Mouse (Mus musculus): Measurements from ENCODE around the gene Nsd1. TPM values are rescaled to one million over a fixed set of nuclear protein-coding genes. Genes with fewer than 3 reads are reported as not detected.
A peak's percentile ranks its signal among the peaks of the same experiment; 100 is the strongest.
"Not testable (repeated sequence)": the region's sequence is repeated elsewhere in the genome, so short reads cannot be mapped to it uniquely, and the experiment has no call there.

Nsd1 gene
- 10 to 100 TPM; 75.4 to 89.6 TPM for total RNA-seq (2021)
- long read RNA-seq, experiment 1, partial matches to known transcripts, result 11 of 35 reads
- long read RNA-seq, experiment 1, other reads (novel, unspliced or antisense), result 23 of 35 reads
- long read RNA-seq, experiment 2, partial matches to known transcripts, result 10 of 31 reads
- long read RNA-seq, experiment 2, other reads (novel, unspliced or antisense), result 20 of 31 reads

DNA sequence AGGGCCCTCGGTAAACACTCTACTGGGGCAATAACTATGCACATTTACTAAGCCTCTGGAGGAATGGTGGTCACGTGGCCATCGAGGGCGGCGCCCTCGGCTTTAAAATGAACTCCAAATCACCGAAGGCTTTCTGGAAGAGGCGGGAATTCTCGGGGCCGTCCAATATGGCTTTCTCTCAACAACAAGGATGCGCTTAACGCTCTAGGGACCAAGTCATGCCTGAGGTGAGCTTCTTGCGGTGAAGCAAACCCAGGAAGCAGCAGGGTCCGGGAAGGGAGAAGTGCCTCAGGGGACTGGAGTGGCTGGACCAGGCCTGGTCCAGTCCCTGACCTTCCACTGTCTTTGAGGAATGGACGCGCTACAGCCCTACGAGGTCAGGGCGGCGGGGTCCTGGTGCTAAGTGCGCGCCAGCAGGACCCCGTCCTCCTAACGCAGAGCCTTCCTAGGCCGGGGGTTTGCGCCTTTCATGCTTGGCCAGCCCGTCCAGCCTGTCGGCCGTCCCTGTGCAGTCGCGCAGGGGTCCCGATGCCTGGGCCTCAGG lies at the start of gene Nsd1:
Gene Nsd1 (plus strand): TSS at position 134 of the 544 bp plus-strand sequence.
- no peak for DNase-seq

DNA sequence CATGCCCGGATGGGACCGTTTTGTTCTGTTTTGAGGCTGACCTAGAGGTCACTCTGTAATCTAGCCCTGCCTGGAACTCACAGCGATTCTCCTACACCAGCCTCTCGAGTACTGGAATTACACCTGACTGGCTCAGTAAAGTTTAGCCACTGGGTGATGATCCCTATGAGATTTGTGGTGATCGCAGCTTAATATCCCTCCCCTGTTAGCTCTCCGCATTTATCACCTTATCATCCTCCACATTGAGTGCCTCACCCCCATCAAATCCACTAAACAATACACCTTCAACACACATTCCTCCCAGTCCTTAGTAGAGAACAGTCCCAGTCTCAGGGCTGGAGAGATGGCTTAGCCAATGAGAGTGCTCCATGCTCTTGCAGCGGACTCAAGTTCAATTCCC lies 47.2 kb upstream of the Nsd1 start:
- no peak for DNase-seq

DNA sequence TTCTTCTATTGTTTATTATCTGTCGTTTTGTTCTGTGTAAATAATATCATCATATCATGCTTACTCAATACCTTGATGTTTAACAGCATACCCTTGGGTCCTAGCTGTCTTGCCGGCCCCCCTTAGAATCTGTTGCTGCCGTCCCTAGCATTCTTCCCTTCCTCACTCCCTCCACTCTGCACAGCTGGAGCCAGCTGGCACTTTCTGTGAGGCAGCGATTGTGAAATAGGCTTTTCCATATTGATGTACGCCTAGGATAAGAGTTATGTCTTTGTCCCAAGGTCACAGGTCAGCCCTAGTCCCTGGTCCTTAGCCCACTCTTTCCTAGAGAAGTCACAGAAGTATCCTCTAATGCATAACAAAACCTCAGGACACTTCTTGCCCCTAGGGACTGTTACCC lies 46.0 kb upstream of the Nsd1 start:
- no peak for DNase-seq

DNA sequence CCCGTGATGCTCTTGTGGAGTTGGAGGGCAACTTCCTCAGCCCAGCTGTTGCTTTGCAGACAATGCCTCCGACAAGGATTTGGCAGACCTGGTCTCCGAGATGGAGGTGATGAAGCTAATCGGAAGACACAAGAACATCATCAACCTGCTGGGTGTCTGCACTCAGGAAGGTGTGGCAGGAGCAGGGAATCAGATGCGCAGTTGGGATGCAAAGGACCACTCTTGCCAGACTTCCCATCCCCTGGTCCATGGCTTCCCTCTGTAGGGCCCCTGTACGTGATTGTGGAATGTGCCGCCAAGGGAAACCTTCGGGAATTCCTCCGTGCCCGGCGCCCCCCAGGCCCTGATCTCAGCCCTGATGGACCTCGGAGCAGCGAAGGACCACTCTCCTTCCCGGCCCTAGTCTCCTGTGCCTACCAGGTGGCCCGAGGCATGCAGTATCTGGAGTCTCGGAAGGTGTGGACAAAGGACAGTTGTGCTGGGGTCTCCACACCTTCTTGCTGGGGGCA lies 43.7 kb upstream of the Nsd1 start:
- no peak for DNase-seq

DNA sequence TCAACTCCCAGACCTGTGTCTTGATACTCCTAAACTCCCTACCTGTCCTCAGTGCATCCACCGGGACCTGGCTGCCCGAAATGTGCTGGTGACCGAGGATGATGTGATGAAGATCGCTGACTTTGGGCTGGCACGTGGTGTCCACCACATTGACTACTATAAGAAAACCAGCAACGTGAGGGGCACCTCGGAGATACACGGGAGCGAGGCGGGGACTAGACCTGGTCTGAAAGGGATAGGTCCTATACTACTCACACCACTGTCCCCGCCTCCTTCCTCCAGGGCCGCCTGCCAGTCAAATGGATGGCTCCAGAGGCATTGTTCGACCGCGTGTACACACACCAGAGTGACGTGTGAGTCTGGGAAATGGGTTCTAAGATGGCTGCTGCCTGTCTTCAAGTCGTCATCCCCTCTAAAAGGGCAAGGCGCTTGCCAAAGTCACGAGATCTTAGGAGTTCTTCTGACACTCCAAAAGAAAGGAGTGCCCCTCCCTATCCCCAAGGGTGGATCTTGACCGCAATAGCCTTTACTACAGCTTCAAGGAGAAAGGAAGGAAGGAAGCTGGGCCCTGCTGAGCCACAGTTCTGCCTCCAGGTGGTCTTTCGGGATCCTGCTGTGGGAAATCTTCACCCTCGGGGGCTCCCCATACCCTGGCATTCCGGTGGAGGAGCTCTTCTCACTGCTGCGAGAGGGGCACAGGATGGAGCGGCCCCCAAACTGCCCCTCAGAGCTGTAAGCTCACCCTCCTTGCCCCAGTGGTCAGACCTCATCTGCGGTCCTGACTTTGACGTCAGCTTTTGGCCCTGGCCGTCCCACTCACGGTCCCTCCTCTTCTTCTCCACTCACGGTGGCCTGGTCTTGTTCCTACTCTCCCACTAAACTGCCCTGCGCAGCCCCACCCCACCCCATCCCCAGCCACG lies 42.5 kb upstream of the Nsd1 start:
- no peak for DNase-seq

DNA sequence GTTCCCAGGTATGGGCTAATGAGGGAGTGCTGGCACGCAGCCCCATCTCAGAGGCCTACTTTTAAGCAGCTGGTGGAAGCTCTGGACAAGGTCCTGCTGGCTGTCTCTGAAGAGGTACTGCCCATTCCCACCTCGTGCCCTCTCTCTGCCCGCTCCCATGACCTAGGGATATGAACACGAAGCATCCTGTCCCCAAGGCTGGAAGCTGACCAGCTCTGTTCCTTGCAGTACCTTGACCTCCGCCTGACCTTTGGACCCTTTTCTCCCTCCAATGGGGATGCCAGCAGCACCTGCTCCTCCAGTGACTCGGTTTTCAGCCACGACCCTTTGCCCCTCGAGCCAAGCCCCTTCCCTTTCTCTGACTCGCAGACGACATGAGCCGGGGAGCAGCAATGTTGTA lies 41.8 kb upstream of the Nsd1 start:
- DNase-seq, result no peak

DNA sequence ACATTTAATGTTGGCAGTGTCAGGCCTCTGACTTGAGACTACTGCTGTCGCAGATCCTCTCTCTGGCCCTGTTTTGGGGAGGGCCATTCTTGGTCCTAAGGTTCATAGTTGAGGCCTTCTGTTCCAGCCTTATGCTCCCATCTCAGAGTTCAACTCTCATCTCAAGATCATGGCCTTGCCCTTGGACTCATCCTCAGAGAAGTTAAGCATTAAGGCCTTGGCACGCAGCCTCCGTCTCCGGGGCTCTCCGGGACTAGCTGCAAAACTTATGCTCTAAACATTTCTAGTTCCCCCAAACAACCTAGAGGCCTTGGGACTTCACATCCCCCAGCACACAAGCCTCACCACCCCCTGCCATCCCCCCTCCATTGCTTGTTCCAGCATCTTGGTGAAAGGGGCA lies 41.3 kb upstream of the Nsd1 start:
- DNase-seq, result no peak

DNA sequence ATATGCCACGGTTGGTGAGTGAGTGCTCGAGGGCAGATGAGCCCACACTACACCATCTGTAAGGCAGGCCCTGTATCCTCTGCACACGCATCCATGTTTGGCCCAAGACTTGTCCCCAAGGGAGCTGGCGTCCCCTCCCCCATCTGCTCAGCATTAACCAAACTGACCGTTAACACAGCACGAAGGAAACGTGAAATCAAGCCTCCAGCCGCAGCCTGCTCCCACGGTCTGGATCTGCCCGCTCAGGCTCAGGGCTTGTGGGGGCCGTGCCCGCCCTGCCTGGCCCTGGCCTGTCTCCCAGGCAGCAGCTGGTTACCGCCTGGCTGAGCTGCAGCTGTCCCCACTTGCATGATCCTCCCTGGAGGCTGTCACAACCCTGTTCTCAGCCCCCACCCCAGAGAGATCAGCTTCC lies 40.6 kb upstream of the Nsd1 start:
- peak; percentile 76 for DNase-seq

DNA sequence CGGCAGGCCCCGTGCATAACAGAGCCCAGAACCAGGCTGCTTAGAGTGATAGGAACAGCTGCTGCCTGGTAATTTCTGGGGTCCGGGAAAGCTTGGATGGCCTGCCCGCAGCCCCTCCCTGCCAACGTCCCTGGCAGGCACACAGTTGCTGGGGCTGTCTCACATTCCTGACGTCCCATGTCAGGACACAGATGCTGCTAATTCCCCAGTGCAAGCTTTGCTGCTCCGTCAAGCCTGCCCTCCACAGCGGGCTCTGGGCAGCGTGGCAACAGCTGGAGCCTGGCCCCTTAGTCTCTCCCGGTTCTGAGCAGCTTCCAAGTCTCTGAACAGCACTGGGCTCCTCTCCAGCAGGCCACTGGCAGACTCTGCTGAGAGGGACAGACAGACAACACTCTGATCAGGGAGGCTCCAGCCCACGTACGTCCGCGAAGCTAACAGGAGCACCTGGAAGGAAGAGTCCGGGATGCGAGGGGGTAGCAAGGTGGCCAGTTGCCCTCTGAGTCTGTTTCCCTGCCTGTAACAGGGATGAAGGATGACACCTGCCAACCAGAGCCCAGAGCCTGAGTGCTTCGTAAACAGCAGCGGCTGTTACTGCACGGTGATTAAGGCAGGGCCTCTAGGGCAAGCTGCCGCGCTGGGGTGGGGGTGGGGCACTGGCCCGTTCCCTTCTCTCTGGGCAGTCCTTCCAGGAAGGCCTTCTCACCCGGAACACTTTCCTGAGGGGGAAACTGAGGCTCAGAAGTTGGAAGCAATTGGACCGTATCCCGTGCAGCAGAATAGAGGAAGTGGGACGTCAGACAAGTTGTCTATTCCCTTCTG lies 37.9 kb upstream of the Nsd1 start:
- DNase-seq, result peak; percentile 72

DNA sequence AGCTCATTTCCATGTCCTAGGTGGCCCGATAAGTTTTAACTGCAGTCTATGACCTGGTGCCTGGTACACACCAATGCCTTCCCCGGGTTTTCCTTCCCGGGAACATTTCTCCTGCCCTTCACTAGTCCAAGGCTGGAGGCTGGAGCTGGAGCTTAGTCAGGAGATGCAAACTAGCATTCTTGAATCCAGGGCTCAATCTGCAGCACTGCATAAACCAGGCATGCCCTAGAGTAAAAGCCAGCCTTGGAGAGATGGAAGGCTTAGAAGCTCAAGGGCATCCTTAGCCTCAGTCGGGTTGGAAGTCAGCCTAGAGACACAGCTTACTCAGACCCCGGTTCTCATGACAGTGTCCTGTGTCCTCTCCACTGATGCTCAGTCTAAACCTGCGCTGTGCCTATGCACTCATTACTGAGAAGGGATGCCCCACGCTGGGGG lies 37.2 kb upstream of the Nsd1 start:
- no peak for DNase-seq

DNA sequence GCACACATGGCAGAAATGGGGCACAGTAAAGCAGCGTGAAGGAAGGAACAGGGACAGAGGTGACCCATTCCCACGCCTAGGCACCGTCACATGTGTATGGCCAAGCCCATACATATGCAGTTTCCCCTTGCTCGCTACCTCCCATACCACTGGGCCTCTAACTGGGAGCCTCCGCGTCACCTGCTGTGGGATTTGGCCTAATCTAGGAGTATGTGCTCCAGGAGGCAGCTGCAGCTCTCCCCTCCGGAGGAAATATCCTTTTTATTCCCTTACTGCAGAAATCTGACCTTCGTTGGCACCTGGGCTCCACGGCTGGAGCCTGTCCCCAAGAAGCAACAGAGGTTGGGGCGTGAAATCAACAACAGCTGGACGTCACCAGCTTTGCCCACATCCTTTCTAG lies 35.2 kb upstream of the Nsd1 start:
- DNase-seq, result no peak

DNA sequence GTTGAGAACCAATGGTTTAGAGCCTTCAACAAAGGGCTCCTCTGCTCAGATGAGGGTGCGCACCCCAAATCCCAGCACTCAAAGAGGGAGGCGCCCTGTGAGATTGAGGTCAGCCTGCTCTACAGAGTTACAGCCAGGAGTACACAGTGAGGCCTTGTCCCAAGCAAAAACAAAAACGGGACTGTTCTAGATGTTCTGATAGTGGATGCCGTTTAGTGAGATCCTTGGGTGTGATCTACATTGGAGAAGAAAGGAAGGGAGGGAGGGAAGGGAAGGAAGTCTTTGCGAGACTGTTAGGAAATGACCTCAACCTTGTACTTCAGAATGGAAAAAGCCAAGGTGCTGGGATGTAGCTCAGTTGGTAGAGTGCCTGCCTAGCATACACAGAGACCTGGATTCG lies 33.3 kb upstream of the Nsd1 start:
- DNase-seq, result no peak

DNA sequence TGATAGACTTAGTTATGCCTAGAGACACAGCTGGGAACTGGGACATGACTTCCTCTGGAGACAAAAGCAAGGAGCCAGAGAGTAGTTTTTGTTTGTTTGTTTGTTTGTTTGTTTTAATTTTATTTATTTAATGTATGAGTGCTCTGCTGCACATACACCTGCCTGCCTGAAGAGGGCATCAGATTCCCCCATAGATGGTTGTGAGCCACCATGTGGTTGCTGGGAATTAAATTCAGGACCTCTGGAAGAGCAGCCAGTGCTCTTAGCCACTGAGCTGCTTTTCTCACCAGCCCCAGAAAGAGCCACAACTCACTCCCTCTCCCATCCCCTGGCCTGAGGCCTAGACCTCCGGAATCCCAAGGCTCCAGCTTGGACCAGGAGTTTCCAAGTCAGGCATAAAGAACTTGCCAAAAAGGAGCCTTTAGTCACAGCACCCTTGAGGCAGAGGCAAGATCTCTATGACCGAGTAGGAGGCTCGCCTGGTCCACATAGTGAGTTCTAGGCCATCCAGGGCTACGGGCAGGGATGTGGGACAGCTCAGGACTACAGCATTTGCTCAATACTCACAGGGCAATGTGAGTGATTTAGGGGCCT lies 31.6 kb upstream of the Nsd1 start:
- no peak for DNase-seq

DNA sequence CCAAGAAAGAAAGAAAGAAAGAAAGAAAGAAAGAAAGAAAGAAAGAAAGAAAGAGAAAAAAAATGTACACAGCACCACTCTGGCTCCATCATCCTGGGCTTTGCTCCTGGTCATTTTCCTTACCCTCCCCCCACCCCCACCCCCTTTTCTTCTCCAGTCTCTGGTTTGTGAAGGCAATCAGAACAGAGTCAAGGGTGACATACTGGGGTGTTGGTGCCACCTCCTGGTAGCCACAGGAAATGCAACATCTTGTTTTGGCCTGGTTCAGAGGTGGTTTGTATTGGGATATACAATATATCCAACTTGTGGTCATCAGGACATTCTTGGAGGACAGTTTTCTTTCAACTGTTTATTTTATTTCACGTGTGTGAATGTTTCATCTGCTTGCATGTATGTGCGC lies 31.0 kb upstream of the Nsd1 start:
- DNase-seq, result peak; percentile 68

DNA sequence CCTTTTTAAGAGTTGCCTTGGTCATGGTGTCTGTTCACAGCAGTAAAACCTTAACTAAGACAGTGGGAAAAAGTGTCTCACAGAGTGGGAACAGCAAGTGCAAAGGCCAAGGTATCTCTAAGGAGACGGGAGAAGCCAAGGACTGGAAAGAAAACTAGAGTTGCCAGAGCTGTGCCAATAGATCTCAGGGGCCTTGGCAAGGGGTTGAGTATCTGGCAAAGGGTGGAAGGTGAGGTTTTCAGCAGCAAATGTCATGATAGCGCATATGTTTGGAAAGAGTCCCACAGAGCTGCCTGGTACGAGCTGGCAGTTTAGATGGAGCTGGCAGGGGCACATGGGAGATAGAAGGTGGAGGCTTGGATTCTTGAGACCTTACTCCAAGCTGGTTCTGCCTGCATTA lies 30.0 kb upstream of the Nsd1 start:
- no peak for DNase-seq

DNA sequence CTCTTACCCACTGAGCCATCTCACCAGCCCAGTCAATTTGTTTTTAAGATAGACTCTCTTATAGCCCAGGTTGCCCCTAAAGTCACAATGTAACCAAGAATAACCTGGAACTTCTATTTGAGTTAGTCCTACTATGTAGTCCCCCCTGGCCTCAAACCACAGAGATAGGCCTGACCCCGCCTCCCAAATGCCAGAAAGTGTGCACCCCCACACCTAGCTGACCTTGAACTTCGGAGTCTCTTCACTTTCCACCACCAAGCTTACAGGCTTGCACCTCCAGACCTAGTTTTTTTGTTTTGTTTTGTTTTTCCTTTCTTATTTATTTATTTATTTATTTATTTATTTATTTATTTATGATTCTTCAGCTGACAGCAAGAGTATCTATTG lies 27.8 kb upstream of the Nsd1 start:
- no peak for DNase-seq

DNA sequence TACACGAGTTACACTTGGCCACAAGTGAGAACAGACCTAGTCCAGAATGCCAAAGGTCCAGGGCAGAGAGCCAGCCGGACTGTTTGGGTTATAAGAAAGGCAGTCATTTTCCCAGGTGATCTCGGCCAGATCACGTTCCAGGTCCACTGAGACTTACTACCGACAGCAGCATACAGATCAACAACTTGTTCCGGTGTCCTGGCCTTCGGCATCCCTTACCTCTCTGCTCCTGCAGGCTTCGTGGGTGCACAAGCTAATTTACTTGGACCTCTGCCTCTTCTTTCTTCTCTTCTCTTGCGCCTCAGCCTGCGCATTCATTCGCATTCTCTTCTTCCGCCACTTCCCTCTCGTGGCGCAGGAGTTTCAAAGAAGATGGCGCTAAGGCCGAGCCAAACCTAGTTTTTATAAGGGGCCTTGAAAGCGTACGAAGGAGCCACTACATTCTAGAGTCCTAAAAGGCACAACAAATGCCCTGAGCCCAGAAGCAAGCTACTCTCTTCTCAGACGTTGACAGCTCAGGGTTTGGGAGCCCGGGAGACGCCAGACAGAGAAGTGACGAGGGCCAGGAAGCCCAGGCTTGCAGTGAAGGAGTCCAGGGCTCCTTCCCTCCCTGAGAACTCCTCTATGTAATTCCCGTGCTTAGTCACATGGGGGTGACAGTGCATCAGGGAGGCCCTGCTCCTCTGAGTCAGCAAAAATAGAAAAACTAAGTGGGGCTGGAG lies 27.2 kb upstream of the Nsd1 start:
- peak; percentile 56 for DNase-seq

DNA sequence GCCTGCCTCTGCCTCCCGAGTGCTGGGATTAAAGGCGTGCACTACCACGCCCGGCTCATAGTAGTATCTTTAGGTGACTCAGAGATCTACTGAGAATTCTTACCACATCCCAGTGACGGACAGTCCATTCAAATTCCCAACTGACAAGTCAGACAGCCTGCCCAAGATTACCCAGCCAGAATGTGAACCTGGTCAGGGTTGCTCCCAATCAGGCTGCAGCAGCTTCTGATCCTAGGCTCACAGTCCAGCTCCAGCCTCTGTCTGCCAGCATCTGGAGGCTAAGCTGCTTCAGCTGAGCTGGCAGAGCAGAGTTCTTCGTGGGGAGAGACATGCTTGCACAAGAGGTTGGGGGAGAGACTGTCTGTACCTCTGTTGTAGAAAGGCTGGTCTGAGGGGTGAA lies 26.2 kb upstream of the Nsd1 start:
- no peak for DNase-seq

DNA sequence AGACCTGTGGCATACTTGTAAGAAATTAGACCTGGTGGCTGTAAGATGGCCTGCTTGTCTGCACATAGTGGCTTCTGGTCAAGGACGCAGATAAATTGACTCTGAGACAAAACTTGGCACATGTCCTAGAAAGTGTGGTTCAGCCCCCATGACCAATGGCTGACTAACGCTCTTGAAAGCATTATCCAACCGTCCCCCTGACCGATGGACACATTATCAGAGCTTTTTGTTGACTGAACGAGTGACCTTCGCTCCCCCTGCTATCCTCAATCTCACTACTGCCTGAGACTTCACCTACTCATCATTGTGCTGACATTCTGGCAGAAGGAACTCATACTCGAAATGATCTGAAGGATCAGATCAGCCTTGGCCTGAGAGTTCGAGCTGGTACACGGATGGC lies 22.5 kb upstream of the Nsd1 start:
- DNase-seq, result not testable (repeated sequence)

DNA sequence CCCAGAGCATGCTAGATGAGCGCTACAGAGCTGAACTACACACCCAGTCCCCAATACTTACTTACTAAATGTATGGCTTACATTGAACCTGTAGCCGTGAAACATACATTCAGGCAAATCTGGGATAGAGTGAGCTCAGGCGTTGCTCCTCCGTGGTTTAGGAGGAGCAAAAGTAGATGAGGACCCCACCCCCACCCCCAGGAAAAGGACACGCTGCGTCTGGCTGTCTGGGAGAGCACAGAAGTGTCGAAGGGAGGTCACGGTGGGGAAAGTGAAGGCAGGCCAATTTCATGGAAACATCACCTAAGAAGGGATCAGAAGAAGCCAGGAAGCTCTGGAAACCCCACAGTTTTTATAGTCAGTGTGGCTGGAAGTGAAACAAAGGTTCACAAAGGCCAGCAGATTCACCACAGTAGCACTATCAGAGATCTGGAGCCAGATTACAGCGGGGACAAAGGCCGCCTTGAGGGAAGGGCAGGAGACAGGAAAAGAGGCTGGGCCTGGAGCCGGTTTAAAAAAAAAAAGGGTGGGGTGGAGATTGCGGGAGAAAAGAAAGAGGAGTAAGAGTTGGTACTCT lies 20.0 kb upstream of the Nsd1 start:
- no peak for DNase-seq
